Mouse (Mus musculus) embryo, embryonic 10 days (tissue): ENCODE measurements at regions not wholly inside any gene's neighbourhood (a gene's known extent, or its start where the extent isn't known, plus 50 kb on each side); places are given as distances from the start of the nearest gene placed in this dataset.
A peak's percentile ranks its signal among the peaks of the same experiment; 100 is the strongest.

Experiments
- DNase-seq: peaks from one replicate; pipeline ENCODE4 v3.0.0-alpha.2; 2015; ENCODE audit warnings: low spot score

GRCm38 (mm10) chr10:120612351-120612750, 136.1 kb upstream of the Hmga2 start:
- no peak for DNase-seq

GRCm38 (mm10) chr10:120610076-120610475, 133.8 kb upstream of the Hmga2 start:
- no peak for DNase-seq

- no peak for DNase-seq
These were observed 128.2 kb upstream of the Hmga2 start for GRCm38 (mm10) chr10:120604506-120604905.

GRCm38 (mm10) chr10:120603167-120603566, 126.9 kb upstream of the Hmga2 start:
- no peak for DNase-seq

GRCm38 (mm10) chr10:120600735-120601134, 124.5 kb upstream of the Hmga2 start:
- no peak for DNase-seq

- DNase-seq, result no peak
These were observed 123.3 kb upstream of the Hmga2 start for GRCm38 (mm10) chr10:120599551-120599950.

- peak; percentile 44 for DNase-seq
These were observed 121.1 kb upstream of the Hmga2 start for GRCm38 (mm10) chr10:120597320-120597887.

- no peak for DNase-seq
These were observed 118.9 kb upstream of the Hmga2 start for GRCm38 (mm10) chr10:120595145-120595544.

- no peak for DNase-seq
These were observed 117.6 kb upstream of the Hmga2 start for GRCm38 (mm10) chr10:120593876-120594275.

GRCm38 (mm10) chr10:120589659-120590058, 113.4 kb upstream of the Hmga2 start:
- DNase-seq, result peak; percentile 55

GRCm38 (mm10) chr10:120587854-120588633, 111.8 kb upstream of the Hmga2 start:
- DNase-seq, result no peak

- DNase-seq, result no peak
These were observed 110.9 kb upstream of the Hmga2 start for GRCm38 (mm10) chr10:120587179-120587578.

GRCm38 (mm10) chr10:120582497-120582896, 106.2 kb upstream of the Hmga2 start:
- no peak for DNase-seq

- no peak for DNase-seq
These were observed 105.3 kb upstream of the Hmga2 start for GRCm38 (mm10) chr10:120581547-120581946.

GRCm38 (mm10) chr10:120576886-120577285, 100.6 kb upstream of the Hmga2 start:
- no peak for DNase-seq

- DNase-seq, result peak; percentile 78
These were observed 99.9 kb upstream of the Hmga2 start for GRCm38 (mm10) chr10:120576148-120576547.

- DNase-seq, result no peak
These were observed 95.1 kb upstream of the Hmga2 start for GRCm38 (mm10) chr10:120571340-120571739.

GRCm38 (mm10) chr10:120565992-120566391, 89.7 kb upstream of the Hmga2 start:
- DNase-seq, result no peak

- DNase-seq, result no peak
These were observed 88.6 kb upstream of the Hmga2 start for GRCm38 (mm10) chr10:120564859-120565258.

- DNase-seq, result no peak
These were observed 87.7 kb upstream of the Hmga2 start for GRCm38 (mm10) chr10:120563926-120564325.

GRCm38 (mm10) chr10:120561821-120562220, 85.6 kb upstream of the Hmga2 start:
- DNase-seq, result no peak

GRCm38 (mm10) chr10:120557850-120558447, 81.7 kb upstream of the Hmga2 start:
- no peak for DNase-seq

GRCm38 (mm10) chr10:120556116-120556515, 79.8 kb upstream of the Hmga2 start:
- no peak for DNase-seq
